Mouse (Mus musculus) kidney, adult 2 months (tissue): ENCODE results near the gene Lman2.

Source experiments
- CTCF ChIP-seq: fragments of 200-500 bp; conservative IDR thresholded peaks from 2 replicates; pipeline ENCODE4 v1.5.1; 2011; ENCODE audit warnings: low read depth, mild to moderate bottlenecking, control low read depth, low read length, moderate library complexity, mixed read lengths; ENCODE audit not compliant: insufficient read depth, insufficient read length
- POLR2A ChIP-seq: fragments of 200-500 bp; IDR thresholded peaks from one replicate; pipeline ENCODE4 v1.6.1; 2011; ENCODE audit warnings: low read depth, low read length, control low read depth

- no peak for TF ChIP-seq CTCF
- no peak for TF ChIP-seq POLR2A
Observed at GRCm38 (mm10) chr13:55329683-55330566, 32.7 kb downstream of the Lman2 start, which contains the start of gene Mxd3.
